Mouse (Mus musculus) lung, adult 2 months (tissue): ENCODE measurements around the gene Lgals7. TPM values are rescaled to one million over a fixed set of nuclear protein-coding genes. Genes with fewer than 3 reads are reported as not detected.

Experiments used
- DNase-seq: peaks from one replicate; pipeline ENCODE4 v3.0.0; 2022
- H3K4me1 ChIP-seq: fragments of 200-500 bp; 2 replicates; pipeline ENCODE4 v1.6.1; 2011; ENCODE audit warnings: low read length; ENCODE audit not compliant: control insufficient read depth, insufficient read depth
- H3K4me3 ChIP-seq: fragments of 200-500 bp; replicated peaks from 2 replicates; pipeline ENCODE3; 2011; ENCODE audit warnings: low read depth, mild to moderate bottlenecking, control low read depth, low read length; ENCODE audit errors: extremely low read depth
- CTCF ChIP-seq: fragments of 200-500 bp; IDR thresholded peaks from 2 replicates; pipeline ENCODE4 v1.5.1; 2011; ENCODE audit warnings: mild to moderate bottlenecking, low read length, control low read depth; ENCODE audit not compliant: insufficient read depth
- POLR2A ChIP-seq: fragments of 200-500 bp; IDR thresholded peaks from 2 replicates; pipeline ENCODE4 v1.6.1; 2011; ENCODE audit warnings: low read depth, mild to moderate bottlenecking, control low read depth, low read length, borderline replicate concordance; ENCODE audit errors: extremely low read depth
- WGBS: fragments of 180-500 bp; shearing (Covaris S2); methylation state at CpG from one replicate; pipeline ENCODE4 v1.1.7; 2018; 5-methylcytosine and 5-hydroxymethylcytosine counted together
- polyA plus RNA-seq: library from polyadenylated mRNA; depleted of rRNA; stranded (reverse); fragments of >200 nt; gene quantifications from 2 replicates; pipeline ENCODE4 v1.2.3, GENCODE M21; 2012

Lgals7 gene
- polyA plus RNA-seq, 1 experiment, result 314 TPM

DNA sequence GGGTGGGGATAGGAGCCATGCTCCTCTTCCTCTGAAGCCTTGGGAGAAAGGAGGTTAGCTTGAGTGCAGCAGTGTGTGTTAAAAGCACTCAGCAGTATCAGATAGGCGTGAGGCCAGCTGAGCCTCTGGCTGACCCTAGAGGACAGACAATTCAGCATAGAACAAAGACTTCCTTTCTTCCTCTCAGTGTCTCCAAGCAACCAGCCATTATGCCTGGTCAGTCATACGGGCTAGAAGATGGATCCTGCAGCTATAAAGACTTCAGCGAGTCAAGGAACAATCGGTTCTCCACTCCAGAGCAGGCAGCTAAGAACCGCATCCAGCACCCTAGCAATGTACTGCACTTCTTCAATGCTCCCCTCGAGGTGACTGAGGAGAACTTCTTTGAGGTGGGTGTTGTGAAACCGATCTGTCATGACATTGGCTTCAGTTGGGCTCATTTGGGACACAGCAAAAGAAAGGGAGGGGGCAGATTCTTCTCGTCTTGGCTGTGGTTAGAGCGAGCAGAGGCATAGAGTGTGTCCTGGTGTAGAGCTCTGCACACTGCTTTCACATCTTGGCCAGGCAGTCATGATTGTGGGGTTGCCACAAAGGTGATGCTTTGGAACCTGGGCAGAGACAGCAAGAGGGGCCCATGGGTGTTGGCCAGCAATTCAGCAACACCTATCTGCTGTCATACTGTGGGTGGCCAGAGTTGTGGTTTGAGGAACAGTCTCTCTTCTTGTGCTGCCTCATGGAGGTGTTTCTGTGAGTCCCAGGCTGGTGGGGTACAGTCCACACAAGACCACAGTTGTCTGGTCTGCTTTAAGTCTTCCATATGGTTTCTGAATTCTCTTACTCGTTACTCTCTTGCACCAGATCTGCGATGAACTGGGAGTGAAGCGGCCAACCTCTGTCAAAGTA, 43.0 kb upstream of the Lgals7 start:
- TF ChIP-seq POLR2A, result no peak
- TF ChIP-seq CTCF, result no peak
- DNase-seq, result peak; percentile 55

DNA sequence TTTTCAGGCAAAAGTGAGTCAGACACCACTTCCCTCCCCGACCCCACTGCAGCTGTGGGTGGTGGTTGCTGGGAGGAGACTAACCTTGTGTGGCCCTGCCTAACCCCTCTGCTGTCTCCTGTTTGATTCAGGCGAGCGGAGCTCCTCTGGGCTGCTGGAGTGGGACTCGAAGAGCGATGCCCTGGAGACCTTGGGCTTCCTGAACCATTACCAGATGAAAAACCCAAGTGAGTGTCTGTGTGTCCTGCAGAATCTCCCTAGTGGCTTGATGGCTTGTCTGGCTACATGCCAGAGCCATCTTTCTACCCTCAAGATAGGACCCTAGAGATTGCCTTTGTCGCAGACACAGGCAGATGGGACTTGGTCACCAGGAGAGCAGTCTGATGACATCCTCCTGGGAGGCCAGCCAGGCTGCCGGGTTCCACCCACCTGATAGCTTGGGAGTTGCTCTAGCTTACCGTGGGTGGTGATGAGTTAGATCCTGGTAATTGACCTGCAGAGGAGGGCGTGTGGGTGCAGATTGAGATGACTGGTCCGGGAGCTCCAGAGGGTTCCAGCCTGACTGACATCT, 42.3 kb upstream of the Lgals7 start:
- WGBS, result 44% methylated on average over 10 of the region's 10 CpGs
- TF ChIP-seq CTCF, result no peak
- no peak for TF ChIP-seq POLR2A
- peaks cover 13% of the 10 kb centered on the region for H3K4me1 ChIP-seq

More for the DNA sequence above, 43.0 kb upstream of the Lgals7 start:
- Histone ChIP-seq H3K4me3 (no peak overlapping the region), H3K4me1 (peaks cover 11% of the 10 kb centered on the region)
- 38% methylated on average over 12 of the region's 12 CpGs for WGBS

DNA sequence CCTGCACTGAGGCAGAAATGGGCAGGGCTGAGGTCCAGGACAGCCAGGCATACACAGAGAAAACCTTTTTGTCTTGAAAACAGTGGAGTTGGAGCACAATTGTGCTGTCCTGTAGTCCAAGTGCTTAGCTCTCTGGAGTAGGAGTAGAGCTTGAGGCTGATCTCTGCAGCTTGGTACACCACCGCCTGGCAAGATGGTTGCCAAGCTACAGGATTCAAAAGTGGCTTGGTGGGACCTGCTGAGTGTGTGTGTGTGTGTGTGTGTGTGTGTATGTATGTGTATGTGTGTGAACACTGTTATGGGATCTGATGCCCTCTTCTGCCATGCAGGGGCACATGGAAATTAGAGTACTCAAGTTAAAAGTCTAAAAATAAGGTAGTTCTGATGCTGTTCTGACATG, 41.1 kb upstream of the Lgals7 start:
- no peak for DNase-seq
- Histone ChIP-seq H3K4me1 (peaks cover 13% of the 10 kb centered on the region), H3K4me3 (no peak overlapping the region)
- TF ChIP-seq CTCF (no peak), POLR2A (no peak)
- 60% methylated on average over 1 of the region's 1 CpGs for WGBS

More for the DNA sequence above, 42.3 kb upstream of the Lgals7 start:
- DNase-seq, result no peak
- H3K4me3 ChIP-seq, result no peak overlapping the region

DNA sequence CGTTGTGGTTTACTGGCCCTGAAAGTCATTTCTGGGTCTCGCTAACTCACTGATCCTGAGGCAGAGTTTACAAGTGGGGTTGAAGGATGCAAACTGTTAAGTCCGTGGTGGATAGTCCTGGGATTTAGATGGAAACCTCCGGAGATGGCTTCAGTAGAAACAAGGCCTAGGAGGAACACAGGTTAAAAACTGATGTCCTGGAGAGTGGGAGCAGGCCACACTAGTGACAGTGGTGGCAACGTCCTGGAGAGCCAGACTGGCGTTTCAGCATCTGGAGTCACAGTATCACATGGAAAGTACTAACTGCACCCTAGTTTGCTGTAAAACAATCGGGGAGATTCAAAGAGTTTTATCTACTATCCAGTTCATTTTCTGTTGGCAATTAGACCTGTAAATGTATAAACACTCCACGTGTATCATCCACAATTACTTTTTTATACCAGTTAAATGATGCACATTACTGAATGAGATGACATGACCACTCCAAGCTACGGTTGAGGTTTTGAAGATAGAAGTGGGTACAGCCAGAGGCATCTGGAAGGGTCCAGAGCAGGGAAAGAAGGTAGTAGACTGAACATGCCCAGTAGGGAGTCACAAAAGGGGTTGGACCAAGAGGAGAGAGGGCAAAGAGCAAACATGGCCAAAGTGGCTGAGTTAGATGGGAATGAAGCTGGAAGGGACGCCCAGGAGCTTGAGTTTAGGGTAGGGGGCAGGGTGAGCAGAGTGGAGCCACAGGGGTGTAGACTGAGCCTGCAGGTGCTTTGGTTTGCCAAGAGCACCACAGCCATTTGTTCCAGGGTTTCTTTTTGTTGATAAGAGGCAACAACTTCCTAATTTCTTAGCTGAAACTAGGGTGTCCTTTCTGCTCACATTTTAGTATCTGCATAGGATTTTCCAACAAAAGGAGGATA, 40.4 kb upstream of the Lgals7 start:
- no peak for TF ChIP-seq POLR2A
- no peak for TF ChIP-seq CTCF
- no peak for DNase-seq
- WGBS, result 54% methylated on average over 10 of the region's 10 CpGs
- Histone ChIP-seq H3K4me1 (peaks cover 11% of the 10 kb centered on the region), H3K4me3 (no peak overlapping the region)

DNA sequence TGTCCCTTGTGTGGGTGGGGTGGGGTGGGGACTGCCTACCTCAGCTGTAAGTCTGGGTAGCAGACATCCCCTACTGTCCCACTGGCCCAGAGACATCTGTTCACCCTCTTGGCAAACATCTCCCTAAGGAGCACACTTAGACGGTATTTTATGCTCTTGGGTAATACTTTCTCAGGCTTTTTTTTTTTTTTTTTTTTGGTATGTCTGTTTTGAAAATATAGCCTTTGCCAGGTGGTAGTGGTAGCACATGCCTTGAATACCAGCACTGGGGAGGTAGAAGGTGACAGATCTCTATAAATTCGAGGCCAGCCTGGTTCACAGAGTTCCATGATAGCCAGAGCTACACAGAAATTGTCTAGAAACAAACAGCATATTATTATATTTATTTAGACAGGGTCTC, 39.7 kb upstream of the Lgals7 start:
- WGBS, result 33% methylated on average over 2 of the region's 2 CpGs
- TF ChIP-seq POLR2A, result no peak
- TF ChIP-seq CTCF, result no peak
- Histone ChIP-seq H3K4me1 (peaks cover 11% of the 10 kb centered on the region), H3K4me3 (no peak overlapping the region)
- no peak for DNase-seq

DNA sequence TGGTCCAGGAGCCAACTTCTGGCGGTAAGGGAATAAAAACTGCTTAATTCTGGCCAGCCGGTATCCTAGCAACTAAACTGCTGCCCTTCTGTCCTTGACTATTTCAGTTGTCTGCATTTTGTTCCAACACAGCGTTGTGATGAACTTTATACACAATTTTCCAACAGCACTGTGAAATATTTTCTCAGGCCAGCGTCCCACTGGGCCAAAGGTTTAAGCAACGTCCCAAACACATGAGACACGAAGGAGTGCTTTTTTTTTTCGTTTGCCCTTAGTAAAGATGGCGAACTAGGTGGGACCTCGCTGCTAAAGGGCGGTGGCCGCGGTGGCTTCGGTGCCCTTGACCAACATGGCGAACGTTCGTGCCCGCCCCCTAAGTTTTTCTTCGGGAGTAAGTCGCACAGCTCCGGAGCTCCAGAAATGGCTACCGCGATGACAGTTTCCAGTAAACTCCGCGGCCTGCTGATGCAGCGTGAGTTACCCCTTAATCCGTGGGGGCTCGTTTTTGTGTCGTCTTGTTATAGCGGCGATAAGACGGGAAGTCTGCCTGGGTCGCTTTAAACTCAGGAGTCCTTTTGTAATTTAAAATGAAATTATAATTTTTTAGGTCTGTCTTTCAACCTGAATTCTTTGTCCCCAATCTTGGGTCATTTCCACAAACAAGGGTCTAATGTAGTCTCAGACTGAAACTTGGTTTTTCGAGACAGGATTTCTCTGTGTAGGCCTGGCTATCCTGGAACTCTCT, 38.5 kb upstream of the Lgals7 start, which contains the start of gene Ech1:
Gene Ech1, plus strand, starts transcription at position 277 of the 745 bp plus-strand sequence.
- TF ChIP-seq POLR2A, result peak; percentile 82; the same call in 1 of the 2 replicates
- no peak for TF ChIP-seq CTCF
- Histone ChIP-seq H3K4me1 (peaks cover 8% of the 10 kb centered on the region), H3K4me3 (peak within 1 kb of the TSS; percentile 99)
- peak; percentile 88 for DNase-seq
- under 1% methylated on average over 33 of the region's 33 CpGs for whole genome bisulfite sequencing

DNA sequence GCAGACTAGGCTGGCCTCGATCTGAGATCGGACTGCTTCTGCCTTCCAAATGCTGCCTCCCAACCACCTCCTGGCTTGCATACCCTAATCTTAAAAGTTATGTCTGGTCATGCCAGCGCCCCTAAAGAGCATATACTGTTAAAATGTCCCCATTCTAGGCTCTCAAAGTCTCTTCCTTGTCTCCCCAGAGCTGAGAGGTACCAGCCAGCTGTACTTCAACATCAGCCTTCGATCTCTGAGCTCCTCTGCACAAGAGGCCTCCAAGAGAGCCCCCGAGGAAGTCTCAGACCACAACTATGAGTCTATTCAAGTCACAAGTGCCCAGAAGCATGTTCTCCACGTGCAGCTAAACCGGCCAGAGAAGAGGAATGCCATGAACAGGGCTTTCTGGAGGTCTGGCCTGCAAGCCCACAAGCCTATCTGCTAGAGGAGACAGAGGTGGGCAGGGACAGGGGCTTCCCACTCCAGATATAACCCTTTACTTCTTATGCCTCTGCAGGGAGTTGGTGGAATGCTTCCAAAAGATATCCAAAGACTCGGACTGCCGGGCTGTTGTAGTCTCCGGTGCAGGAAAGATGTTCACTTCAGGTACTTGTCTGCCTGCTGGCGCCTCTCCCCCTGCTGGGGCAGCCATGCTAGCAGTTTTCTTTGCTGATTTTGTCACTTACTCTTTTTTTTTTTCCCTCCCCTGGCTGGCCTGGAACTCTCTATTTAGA, 37.8 kb upstream of the Lgals7 start:
- no peak for TF ChIP-seq CTCF
- TF ChIP-seq POLR2A, result no peak
- H3K4me1 ChIP-seq, result peaks cover 8% of the 10 kb centered on the region
- H3K4me3 ChIP-seq, result peak overlapping the region; percentile 99
- peak; percentile 66 for DNase-seq
- 20% methylated on average over 11 of the region's 11 CpGs for WGBS

DNA sequence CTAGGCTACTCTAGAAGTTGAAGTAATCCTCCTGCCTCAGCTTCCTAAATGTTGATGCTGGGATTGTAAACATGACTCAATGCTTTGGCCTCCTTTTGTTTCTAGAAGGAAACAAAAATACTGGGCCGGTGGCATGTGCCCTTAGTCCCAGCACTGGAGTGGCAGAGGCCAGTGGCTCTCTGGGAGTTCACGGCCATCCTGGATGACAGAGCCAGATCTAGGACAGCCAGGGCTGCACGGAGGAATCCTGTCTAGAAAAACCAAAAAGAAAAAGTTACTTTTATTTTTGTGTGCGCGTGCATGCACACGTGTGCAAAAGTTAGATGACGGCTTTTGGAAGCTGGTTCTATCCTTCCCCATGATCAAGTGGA, 37.3 kb upstream of the Lgals7 start:
- no peak for DNase-seq

More for the DNA sequence above, 37.3 kb upstream of the Lgals7 start:
- WGBS, result 81% methylated on average over 7 of the region's 7 CpGs
- H3K4me3 ChIP-seq, result no peak overlapping the region
- H3K4me1 ChIP-seq, result 0 out of 2 replicates have a peak, but pooled peaks cover 5% of the 10 kb centered on the region
- TF ChIP-seq CTCF (no peak), POLR2A (no peak)
